Mouse (Mus musculus) limb, embryonic 13.5 days (tissue): ENCODE data around the gene Trim60. TPM values are rescaled to one million over a fixed set of nuclear protein-coding genes. Genes with fewer than 3 reads are reported as not detected.
"Not testable (repeated sequence)": the region's sequence is repeated elsewhere in the genome, so short reads cannot be mapped to it uniquely, and the experiment has no call there.

Source experiments
- ATAC-seq: fragments of 200-750 bp; cut with Nextera tagmentation; 2 replicates; pipeline ENCODE4 v1.8.0; 2017; ENCODE audit warnings: low read depth, moderate number of reproducible peaks, moderate TSS enrichment; ENCODE audit not compliant: low FRiP score
- H3K27ac ChIP-seq: fragments of 300-500 bp; sonication (generic); 2 replicates; pipeline ENCODE4 v1.5.1; 2015; ENCODE audit warnings: inconsistent platforms, mild to moderate bottlenecking, moderate library complexity
- H3K27me3 ChIP-seq: fragments of 300-500 bp; sonication (generic); 2 replicates; pipeline ENCODE4 v1.6.1; 2015; ENCODE audit warnings: mild to moderate bottlenecking, inconsistent platforms
- H3K36me3 ChIP-seq: fragments of 300-500 bp; sonication (generic); 2 replicates; pipeline ENCODE4 v1.6.1; 2015; ENCODE audit warnings: inconsistent platforms, mild to moderate bottlenecking, moderate library complexity
- H3K4me1 ChIP-seq: fragments of 300-500 bp; sonication (generic); 2 replicates; pipeline ENCODE4 v1.6.1; 2015; ENCODE audit warnings: inconsistent platforms
- H3K4me2 ChIP-seq: fragments of 300-500 bp; sonication (generic); replicated peaks from 2 replicates; pipeline ENCODE4 v1.6.1; 2015; ENCODE audit warnings: inconsistent platforms, mild to moderate bottlenecking, moderate library complexity
- H3K4me3 ChIP-seq: fragments of 300-500 bp; sonication (generic); 2 replicates; pipeline ENCODE4 v1.5.1; 2015; ENCODE audit warnings: moderate library complexity, mild to moderate bottlenecking, inconsistent platforms
- H3K9ac ChIP-seq: fragments of 300-500 bp; sonication (generic); 2 replicates; pipeline ENCODE4 v1.6.1; 2015; ENCODE audit warnings: mild to moderate bottlenecking, inconsistent platforms
- H3K9me3 ChIP-seq: fragments of 300-500 bp; sonication (generic); 2 replicates; pipeline ENCODE4 v1.6.1; 2016; ENCODE audit warnings: inconsistent platforms
- WGBS: fragments of 180-500 bp; shearing (Covaris S2); methylation state at CpG from one replicate; pipeline ENCODE4 v1.1.7; 2015; 5-methylcytosine and 5-hydroxymethylcytosine counted together
- polyA plus RNA-seq: library from polyadenylated mRNA; unstranded; fragments of >200 nt; fragmentation: Nextera tagmentation; extraction: Ambion mirVana; gene quantifications from 2 replicates; pipeline ENCODE4 v1.2.1, GENCODE M21; 2015

Gene Trim60
- polyA plus RNA-seq, 1 experiment from 2014 or later = 0.05 TPM

- Histone ChIP-seq H3K9me3 (no peaks in the 10 kb centered on the region), H3K4me1 (peaks cover 31% of the 10 kb centered on the region), H3K4me2 (peak within 1 kb of the TSS; percentile 71), H3K27me3 (no peaks in the 10 kb centered on the region), H3K36me3 (no peaks in the 10 kb centered on the region), H3K9ac (peak within 1 kb of the TSS; percentile 32; the same call in 1 of the 2 replicates), H3K27ac (no peak within 1 kb of the TSS; the same call in 1 of the 2 replicates), H3K4me3 (peak within 1 kb of the TSS; percentile 41)
- 0% methylated on average over 8 of the region's 8 CpGs for WGBS
- ATAC-seq = peak; percentile 83
Observed at GRCm38 (mm10) chr8:65037117-65037533, 18.7 kb upstream of the Trim60 start, which contains the start of gene Apela. TSS of gene Apela (minus strand) at chr8:65037336.

- Histone ChIP-seq H3K27me3 (no peaks in the 10 kb centered on the region), H3K4me2 (no peak overlapping the region; the same call in 1 of the 2 replicates), H3K9ac (no peak overlapping the region), H3K27ac (peak overlapping the region; percentile 44; the same call in 1 of the 2 replicates), H3K4me3 (no peak overlapping the region), H3K4me1 (peaks cover 47% of the 10 kb centered on the region), H3K36me3 (no peaks in the 10 kb centered on the region), H3K9me3 (no peaks in the 10 kb centered on the region)
- 18% methylated on average over 2 of the region's 2 CpGs for WGBS
- no peak for ATAC-seq
Observed at GRCm38 (mm10) chr8:65034136-65034535, 15.8 kb upstream of the Trim60 start.

GRCm38 (mm10) chr8:65033056-65033455 lies 14.7 kb upstream of the Trim60 start:
- Histone ChIP-seq H3K36me3 (no peaks in the 10 kb centered on the region), H3K4me3 (no peak overlapping the region), H3K4me1 (peaks cover 48% of the 10 kb centered on the region), H3K27ac (no peak overlapping the region), H3K9me3 (no peaks in the 10 kb centered on the region), H3K27me3 (no peaks in the 10 kb centered on the region), H3K4me2 (no peak overlapping the region), H3K9ac (no peak overlapping the region)
- WGBS = 83% methylated on average over 13 of the region's 13 CpGs
- no peak for ATAC-seq

GRCm38 (mm10) chr8:65032107-65032506 lies 13.7 kb upstream of the Trim60 start:
- ATAC-seq = no peak
- no peak overlapping the region for H3K9ac ChIP-seq

GRCm38 (mm10) chr8:65030735-65031485 lies 12.5 kb upstream of the Trim60 start:
- ATAC-seq = peak; percentile 82
- H3K4me1 ChIP-seq = peaks cover 41% of the 10 kb centered on the region
- H3K9ac ChIP-seq = no peak overlapping the region
- H3K9me3 ChIP-seq = no peaks in the 10 kb centered on the region
- H3K27ac ChIP-seq = peak overlapping the region; percentile 39; the same call in 1 of the 2 replicates
- no peak overlapping the region for H3K4me3 ChIP-seq
- no peak overlapping the region for H3K4me2 ChIP-seq
- H3K27me3 ChIP-seq = no peaks in the 10 kb centered on the region
- 41% methylated on average over 4 of the region's 4 CpGs for WGBS
- no peaks in the 10 kb centered on the region for H3K36me3 ChIP-seq

More at GRCm38 (mm10) chr8:65032107-65032506, 13.7 kb upstream of the Trim60 start:
- WGBS = 89% methylated on average over 1 of the region's 1 CpGs
- H3K4me1 ChIP-seq = peaks cover 41% of the 10 kb centered on the region
- no peaks in the 10 kb centered on the region for H3K27me3 ChIP-seq
- H3K9me3 ChIP-seq = no peaks in the 10 kb centered on the region
- no peak overlapping the region for H3K4me3 ChIP-seq
- no peak overlapping the region for H3K4me2 ChIP-seq
- H3K36me3 ChIP-seq = no peaks in the 10 kb centered on the region
- no peak overlapping the region for H3K27ac ChIP-seq

- no peak overlapping the region for H3K9ac ChIP-seq
- ATAC-seq = no peak
- H3K4me1 ChIP-seq = peaks cover 33% of the 10 kb centered on the region
- no peak overlapping the region for H3K4me2 ChIP-seq
- H3K27me3 ChIP-seq = no peaks in the 10 kb centered on the region
- no peaks in the 10 kb centered on the region for H3K9me3 ChIP-seq
- H3K27ac ChIP-seq = no peak overlapping the region
- WGBS = 44% methylated on average over 4 of the region's 4 CpGs
- no peaks in the 10 kb centered on the region for H3K36me3 ChIP-seq
- no peak overlapping the region for H3K4me3 ChIP-seq
Observed at GRCm38 (mm10) chr8:65029776-65030175, 11.4 kb upstream of the Trim60 start.

- Histone ChIP-seq H3K9ac (no peak overlapping the region), H3K4me1 (peaks cover 27% of the 10 kb centered on the region), H3K9me3 (no peaks in the 10 kb centered on the region), H3K4me3 (no peak overlapping the region), H3K4me2 (no peak overlapping the region), H3K27me3 (no peaks in the 10 kb centered on the region), H3K27ac (no peak overlapping the region), H3K36me3 (no peaks in the 10 kb centered on the region)
- ATAC-seq = no peak
- WGBS = 65% methylated on average over 12 of the region's 12 CpGs
Observed at GRCm38 (mm10) chr8:65028959-65029686, 10.7 kb upstream of the Trim60 start.

GRCm38 (mm10) chr8:65022485-65022884 lies 4.1 kb upstream of the Trim60 start:
- 51% methylated on average over 8 of the region's 8 CpGs for WGBS
- no peaks in the 10 kb centered on the region for H3K36me3 ChIP-seq
- H3K9me3 ChIP-seq = no peaks in the 10 kb centered on the region
- ATAC-seq = peak; percentile 51; the same call in 1 of the 2 replicates
- no peak overlapping the region for H3K27ac ChIP-seq
- no peaks in the 10 kb centered on the region for H3K4me1 ChIP-seq
- no peak overlapping the region for H3K4me2 ChIP-seq
- H3K4me3 ChIP-seq = no peak overlapping the region
- H3K9ac ChIP-seq = no peak overlapping the region
- no peaks in the 10 kb centered on the region for H3K27me3 ChIP-seq

- not testable (repeated sequence) for H3K27me3 ChIP-seq, H3K27ac ChIP-seq, ATAC-seq, H3K9ac ChIP-seq, H3K4me1 ChIP-seq, H3K4me2 ChIP-seq, H3K36me3 ChIP-seq, H3K9me3 ChIP-seq, H3K4me3 ChIP-seq
- 80% methylated on average over 6 of the region's 6 CpGs for WGBS
Observed at GRCm38 (mm10) chr8:65007616-65008015, 10.8 kb downstream of the Trim60 start.

- Histone ChIP-seq H3K4me1 (peaks cover 7% of the 10 kb centered on the region; the same call in 1 of the 2 replicates), H3K36me3 (no peaks in the 10 kb centered on the region), H3K9ac (no peak overlapping the region), H3K4me3 (no peak overlapping the region), H3K27me3 (no peaks in the 10 kb centered on the region), H3K4me2 (no peak overlapping the region), H3K9me3 (no peaks in the 10 kb centered on the region), H3K27ac (peak overlapping the region; percentile 6; the same call in 1 of the 2 replicates)
- WGBS = 45% methylated on average over 4 of the region's 4 CpGs
- peak; percentile 87 for ATAC-seq
Observed at GRCm38 (mm10) chr8:64998806-64999365, 19.5 kb downstream of the Trim60 start.

- H3K9ac ChIP-seq = no peak within 1 kb of the TSS
- no peaks in the 10 kb centered on the region for H3K4me1 ChIP-seq
- no peak within 1 kb of the TSS for H3K27ac ChIP-seq
- no peak within 1 kb of the TSS for H3K4me2 ChIP-seq
- no peak for ATAC-seq
- H3K36me3 ChIP-seq = no peaks in the 10 kb centered on the region
- H3K4me3 ChIP-seq = no peak within 1 kb of the TSS
- H3K9me3 ChIP-seq = no peaks in the 10 kb centered on the region
- no peaks in the 10 kb centered on the region for H3K27me3 ChIP-seq
- 83% methylated on average over 4 of the region's 4 CpGs for WGBS
Observed at GRCm38 (mm10) chr8:64987731-64988130, 30.7 kb downstream of the Trim60 start, which contains the start of gene Trim75. TSS of gene Trim75 (minus strand) at chr8:64987831.
